Mouse (Mus musculus): ENCODE results near the gene Kcnq2. TPM values are rescaled to one million over a fixed set of nuclear protein-coding genes. Genes with fewer than 3 reads are reported as not detected.
A peak's percentile ranks its signal among the peaks of the same experiment; 100 is the strongest.

The Kcnq2 gene
- polyA plus RNA-seq, 1 experiment from 2014 or later, result 2.1 TPM

- H3K36me3 ChIP-seq (ENCODE audit: control insufficient read depth, insufficient read depth, low read length), result no peaks in the 10 kb centered on the region
These were observed 96.3 kb downstream of the Kcnq2 start for GRCm38 (mm10) chr2:181038644-181039355.

GRCm38 (mm10) chr2:181036561-181036960 is 98.5 kb downstream of the Kcnq2 start:
- DNase-seq (ENCODE audit: low spot score) (no peak), ATAC-seq (ENCODE audit: low read depth) (no peak)
- no peak overlapping the region for H3K9ac ChIP-seq (ENCODE audit: low read depth, low read length)
- no peaks in the 10 kb centered on the region for H3K9me3 ChIP-seq (ENCODE audit: control insufficient read depth, low read length)
- peaks cover 3% of the 10 kb centered on the region; the same call in 1 of the 2 replicates for H3K4me1 ChIP-seq (ENCODE audit: control insufficient read depth, insufficient read depth, low read length)
- no peaks in the 10 kb centered on the region for H3K36me3 ChIP-seq (ENCODE audit: control insufficient read depth, insufficient read depth, low read length)
- peaks cover 43% of the 10 kb centered on the region for H3K27me3 ChIP-seq (replicated peaks; ENCODE audit: control insufficient read depth, insufficient read depth, low read length)
- 74% methylated on average over 6 of the region's 6 CpGs for WGBS
- no peak overlapping the region for H3K4me2 ChIP-seq (ENCODE audit: low read depth, low read length)
- no peak overlapping the region for H3K27ac ChIP-seq (replicated peaks; ENCODE audit: low read depth, low read length)
- H3K4me3 ChIP-seq (ENCODE audit: low read depth, low read length), result no peak overlapping the region

More at GRCm38 (mm10) chr2:181038644-181039355, 96.3 kb downstream of the Kcnq2 start:
- DNase-seq (ENCODE audit: low spot score), result peak; percentile 27
- ATAC-seq (ENCODE audit: low read depth), result peak; percentile 57; the same call in 1 of the 2 replicates
- Histone ChIP-seq H3K4me3 (ENCODE audit: low read depth, low read length) (peak overlapping the region; percentile 63), H3K9ac (ENCODE audit: low read depth, low read length) (peak overlapping the region; percentile 67), H3K27ac (replicated peaks; ENCODE audit: low read depth, low read length) (no peak overlapping the region), H3K9me3 (ENCODE audit: control insufficient read depth, low read length) (no peaks in the 10 kb centered on the region), H3K4me1 (ENCODE audit: control insufficient read depth, insufficient read depth, low read length) (peaks cover 3% of the 10 kb centered on the region; the same call in 1 of the 2 replicates), H3K4me2 (ENCODE audit: low read depth, low read length) (peak overlapping the region; percentile 95), H3K27me3 (replicated peaks; ENCODE audit: control insufficient read depth, insufficient read depth, low read length) (peaks cover 53% of the 10 kb centered on the region)
- WGBS, result under 1% methylated on average over 35 of the region's 63 CpGs

GRCm38 (mm10) chr2:181035186-181035585 is 99.9 kb downstream of the Kcnq2 start:
- H3K4me1 ChIP-seq (ENCODE audit: control insufficient read depth, insufficient read depth, low read length), result peaks cover 3% of the 10 kb centered on the region; the same call in 1 of the 2 replicates
- no peak overlapping the region for H3K9ac ChIP-seq (ENCODE audit: low read depth, low read length)
- no peak overlapping the region for H3K27ac ChIP-seq (replicated peaks; ENCODE audit: low read depth, low read length)
- DNase-seq (ENCODE audit: low spot score) (no peak), ATAC-seq (ENCODE audit: low read depth) (no peak)
- H3K4me3 ChIP-seq (ENCODE audit: low read depth, low read length), result no peak overlapping the region
- no peak overlapping the region for H3K4me2 ChIP-seq (ENCODE audit: low read depth, low read length)
- no peaks in the 10 kb centered on the region for H3K36me3 ChIP-seq (ENCODE audit: control insufficient read depth, insufficient read depth, low read length)
- 69% methylated on average over 7 of the region's 7 CpGs for WGBS
- H3K27me3 ChIP-seq (replicated peaks; ENCODE audit: control insufficient read depth, insufficient read depth, low read length), result peaks cover 31% of the 10 kb centered on the region
- H3K9me3 ChIP-seq (ENCODE audit: control insufficient read depth, low read length), result no peaks in the 10 kb centered on the region

GRCm38 (mm10) chr2:181033310-181033709 is 101.8 kb downstream of the Kcnq2 start:
- H3K4me3 ChIP-seq (ENCODE audit: low read depth, low read length), result no peak overlapping the region

GRCm38 (mm10) chr2:181032407-181032806 is 102.7 kb downstream of the Kcnq2 start:
- WGBS, result 45% methylated on average over 5 of the region's 5 CpGs
- H3K4me3 ChIP-seq (ENCODE audit: low read depth, low read length), result no peak overlapping the region
- H3K9me3 ChIP-seq (ENCODE audit: control insufficient read depth, low read length), result no peaks in the 10 kb centered on the region
- no peak overlapping the region for H3K9ac ChIP-seq (ENCODE audit: low read depth, low read length)
- DNase-seq (ENCODE audit: low spot score), result peak; percentile 31
- peaks cover 3% of the 10 kb centered on the region; the same call in 1 of the 2 replicates for H3K27me3 ChIP-seq (replicated peaks; ENCODE audit: control insufficient read depth, insufficient read depth, low read length)
- H3K27ac ChIP-seq (replicated peaks; ENCODE audit: low read depth, low read length), result no peak overlapping the region
- peak; percentile 50; the same call in 1 of the 2 replicates for ATAC-seq (ENCODE audit: low read depth)
- H3K4me1 ChIP-seq (ENCODE audit: control insufficient read depth, insufficient read depth, low read length), result no peaks in the 10 kb centered on the region
- no peak overlapping the region for H3K4me2 ChIP-seq (ENCODE audit: low read depth, low read length)
- H3K36me3 ChIP-seq (ENCODE audit: control insufficient read depth, insufficient read depth, low read length), result no peaks in the 10 kb centered on the region

More at GRCm38 (mm10) chr2:181033310-181033709, 101.8 kb downstream of the Kcnq2 start:
- H3K36me3 ChIP-seq (ENCODE audit: control insufficient read depth, insufficient read depth, low read length), result no peaks in the 10 kb centered on the region
- DNase-seq (ENCODE audit: low spot score) (peak; percentile 34), ATAC-seq (ENCODE audit: low read depth) (no peak)
- H3K4me1 ChIP-seq (ENCODE audit: control insufficient read depth, insufficient read depth, low read length), result peaks cover 3% of the 10 kb centered on the region; the same call in 1 of the 2 replicates
- H3K9me3 ChIP-seq (ENCODE audit: control insufficient read depth, low read length), result no peaks in the 10 kb centered on the region
- WGBS, result 63% methylated on average over 6 of the region's 6 CpGs
- H3K9ac ChIP-seq (ENCODE audit: low read depth, low read length), result no peak overlapping the region
- H3K27ac ChIP-seq (replicated peaks; ENCODE audit: low read depth, low read length), result no peak overlapping the region
- H3K4me2 ChIP-seq (ENCODE audit: low read depth, low read length), result no peak overlapping the region
- H3K27me3 ChIP-seq (replicated peaks; ENCODE audit: control insufficient read depth, insufficient read depth, low read length), result peaks cover 12% of the 10 kb centered on the region

- WGBS, result 78% methylated on average over 11 of the region's 11 CpGs
These were observed 103.6 kb downstream of the Kcnq2 start for GRCm38 (mm10) chr2:181031406-181031934.

More at GRCm38 (mm10) chr2:181031406-181031934, 103.6 kb downstream of the Kcnq2 start:
- Histone ChIP-seq H3K9me3 (ENCODE audit: control insufficient read depth, low read length) (no peaks in the 10 kb centered on the region), H3K4me2 (ENCODE audit: low read depth, low read length) (no peak overlapping the region), H3K4me3 (ENCODE audit: low read depth, low read length) (no peak overlapping the region), H3K4me1 (ENCODE audit: control insufficient read depth, insufficient read depth, low read length) (no peaks in the 10 kb centered on the region), H3K9ac (ENCODE audit: low read depth, low read length) (no peak overlapping the region), H3K36me3 (ENCODE audit: control insufficient read depth, insufficient read depth, low read length) (no peaks in the 10 kb centered on the region), H3K27me3 (replicated peaks; ENCODE audit: control insufficient read depth, insufficient read depth, low read length) (no peaks in the 10 kb centered on the region), H3K27ac (replicated peaks; ENCODE audit: low read depth, low read length) (no peak overlapping the region)
- ATAC-seq (ENCODE audit: low read depth) (no peak), DNase-seq (ENCODE audit: low spot score) (no peak)

Other genes with a start within 250 kb of the Kcnq2 start
- 59.2 and 62.2 TPM in 2 replicates for gene Ythdf1, start 214.4 kb downstream of the Kcnq2 start, polyA plus RNA-seq (2014; fragmentation: Nextera tagmentation; extraction: Ambion mirVana)
- 0.17 TPM in 1 of 2 replicates, not detected in the other for gene Birc7, start 206.3 kb downstream of the Kcnq2 start, polyA plus RNA-seq (2014; fragmentation: Nextera tagmentation; extraction: Ambion mirVana)
- 17.0 and 20.7 TPM in 2 replicates for gene Nkain4, start 180.6 kb downstream of the Kcnq2 start, polyA plus RNA-seq (2014; fragmentation: Nextera tagmentation; extraction: Ambion mirVana)
- gene Arfgap1, start 168.1 kb downstream of the Kcnq2 start, polyA plus RNA-seq (2014; fragmentation: Nextera tagmentation; extraction: Ambion mirVana), result 89.2 and 103 TPM in 2 replicates
- gene Col20a1, start 148.8 kb downstream of the Kcnq2 start, polyA plus RNA-seq (2014; fragmentation: Nextera tagmentation; extraction: Ambion mirVana), result 2.5 and 3.7 TPM in 2 replicates
- gene Chrna4, start 91.8 kb downstream of the Kcnq2 start, polyA plus RNA-seq (2014; fragmentation: Nextera tagmentation; extraction: Ambion mirVana), result 3.6 and 5.8 TPM in 2 replicates
- 0.76 and 1.0 TPM in 2 replicates for gene Eef1a2, start 21.7 kb upstream of the Kcnq2 start, polyA plus RNA-seq (2014; fragmentation: Nextera tagmentation; extraction: Ambion mirVana)
- gene Ppdpf, start 51.9 kb upstream of the Kcnq2 start, polyA plus RNA-seq (2014; fragmentation: Nextera tagmentation; extraction: Ambion mirVana), result 269 and 288 TPM in 2 replicates
- 0.10 and 0.19 TPM in 2 replicates for gene Ptk6, start 67.5 kb upstream of the Kcnq2 start, polyA plus RNA-seq (2014; fragmentation: Nextera tagmentation; extraction: Ambion mirVana)
- gene Srms, start 77.9 kb upstream of the Kcnq2 start, polyA plus RNA-seq (2014; fragmentation: Nextera tagmentation; extraction: Ambion mirVana), result 0.08 and 0.22 TPM in 2 replicates
- gene Fndc11, start 84.7 kb upstream of the Kcnq2 start, polyA plus RNA-seq (2014; fragmentation: Nextera tagmentation; extraction: Ambion mirVana), result 0.18 TPM in 1 of 2 replicates, not detected in the other
- gene Helz2, start 106.7 kb upstream of the Kcnq2 start, polyA plus RNA-seq (2014; fragmentation: Nextera tagmentation; extraction: Ambion mirVana), result 1.3 TPM in 2 replicates
- 13.5 and 15.9 TPM in 2 replicates for gene Gmeb2, start 152.7 kb upstream of the Kcnq2 start, polyA plus RNA-seq (2014; fragmentation: Nextera tagmentation; extraction: Ambion mirVana)
- gene Stmn3, start 179.2 kb upstream of the Kcnq2 start, polyA plus RNA-seq (2014; fragmentation: Nextera tagmentation; extraction: Ambion mirVana), result 69.4 and 72.7 TPM in 2 replicates
- 37.1 and 48.8 TPM in 2 replicates for gene Rtel1, start 184.4 kb upstream of the Kcnq2 start, polyA plus RNA-seq (2014; fragmentation: Nextera tagmentation; extraction: Ambion mirVana)
- gene Zgpat, start 229.6 kb upstream of the Kcnq2 start, polyA plus RNA-seq (2014; fragmentation: Nextera tagmentation; extraction: Ambion mirVana), result 30.1 and 36.6 TPM in 2 replicates
- gene Arfrp1, start 230.1 kb upstream of the Kcnq2 start, polyA plus RNA-seq (2014; fragmentation: Nextera tagmentation; extraction: Ambion mirVana), result 43.7 and 48.1 TPM in 2 replicates
- 17.4 and 18.4 TPM in 2 replicates for gene Lime1, start 244.8 kb upstream of the Kcnq2 start, polyA plus RNA-seq (2014; fragmentation: Nextera tagmentation; extraction: Ambion mirVana)

Measured in embryonic facial prominence, embryonic 14.5 days (tissue).